Mouse (Mus musculus): ENCODE data around the gene Notch3. TPM values are rescaled to one million over a fixed set of nuclear protein-coding genes. Genes with fewer than 3 reads are reported as not detected.
"Not testable (repeated sequence)": the region's sequence is repeated elsewhere in the genome, so short reads cannot be mapped to it uniquely, and the experiment has no call there.

The Notch3 gene
- total RNA-seq (2014; fragmentation: Nextera tagmentation) (3.3 and 4.4 TPM in 2 replicates), total RNA-seq (2017) (0.16 and 0.17 TPM in 2 replicates), polyA plus RNA-seq (2012) (4.2 and 4.4 TPM in 2 replicates)

GRCm38 (mm10) chr17:32166687-32167086 is at the start of gene Notch3:
Gene Notch3, minus strand, starts transcription at chr17:32166852.
- H3K27me3 ChIP-seq (ENCODE audit: insufficient read depth, low read length) = peaks cover 29% of the 10 kb centered on the region
- no peaks in the 10 kb centered on the region for H3K36me3 ChIP-seq (replicated peaks)
- peak; percentile 56 for DNase-seq (ENCODE audit: low spot score)
- TF ChIP-seq TAL1 (conservative IDR thresholded peaks at IDR 0.05; ENCODE audit: low read depth, low read length) (no peak), CTCF (IDR thresholded peaks at IDR 0.05; ENCODE audit: low read depth, low read length) (no peak), GATA2 (IDR thresholded peaks at IDR 0.05; ENCODE audit: borderline replicate concordance, low read depth, low read length) (no peak), GATA1 (IDR thresholded peaks at IDR 0.05; ENCODE audit: borderline replicate concordance, low read length) (no peak), POLR2AphosphoS5 (IDR thresholded peaks at IDR 0.05; ENCODE audit: insufficient replicate concordance, low read depth, low read length) (no peak)
- H3K9me3 ChIP-seq (replicated peaks) = no peaks in the 10 kb centered on the region
- H3K4me3 ChIP-seq (ENCODE audit: low read depth, low read length) = peak within 1 kb of the TSS; percentile 71
- no peak for ATAC-seq (ENCODE audit: extremely low read depth, insufficient number of reproducible peaks, low FRiP score, poor library complexity, severe bottlenecking)
- peaks cover 61% of the 10 kb centered on the region for H3K4me1 ChIP-seq (ENCODE audit: insufficient read depth, low read depth, low read length)

- not testable (repeated sequence) for ATAC-seq (ENCODE audit: extremely low read depth, insufficient number of reproducible peaks, low FRiP score, poor library complexity, severe bottlenecking); H3K4me3 ChIP-seq (ENCODE audit: low read depth, low read length); H3K9me3 ChIP-seq (replicated peaks); H3K27me3 ChIP-seq (ENCODE audit: insufficient read depth, low read length); DNase-seq (ENCODE audit: low spot score); H3K4me1 ChIP-seq (ENCODE audit: insufficient read depth, low read depth, low read length)
- peaks cover 98% of the 10 kb centered on the region for H3K36me3 ChIP-seq (replicated peaks)
Observed at GRCm38 (mm10) chr17:32215587-32215986, 48.9 kb upstream of the Notch3 start.

- H3K9me3 ChIP-seq (replicated peaks) = not testable (repeated sequence)
Observed at GRCm38 (mm10) chr17:32211554-32211953, 44.9 kb upstream of the Notch3 start.

GRCm38 (mm10) chr17:32209752-32210151 is 43.1 kb upstream of the Notch3 start:
- Histone ChIP-seq H3K4me3 (ENCODE audit: low read depth, low read length) (no peak overlapping the region), H3K9me3 (replicated peaks) (no peaks in the 10 kb centered on the region), H3K4me1 (ENCODE audit: insufficient read depth, low read depth, low read length) (no peaks in the 10 kb centered on the region), H3K27me3 (ENCODE audit: insufficient read depth, low read length) (no peaks in the 10 kb centered on the region), H3K36me3 (replicated peaks) (peaks cover 99% of the 10 kb centered on the region)
- peak; percentile 57 for TF ChIP-seq CTCF (IDR thresholded peaks at IDR 0.05; ENCODE audit: low read depth, low read length)
- TF ChIP-seq GATA2 (IDR thresholded peaks at IDR 0.05; ENCODE audit: borderline replicate concordance, low read depth, low read length) = no peak
- DNase-seq (ENCODE audit: low spot score) = peak; percentile 44
- ATAC-seq (ENCODE audit: extremely low read depth, insufficient number of reproducible peaks, low FRiP score, poor library complexity, severe bottlenecking) = peak; percentile 28; the same call in 1 of the 2 replicates

More at GRCm38 (mm10) chr17:32211554-32211953, 44.9 kb upstream of the Notch3 start:
- peaks cover 100% of the 10 kb centered on the region for H3K36me3 ChIP-seq (replicated peaks)
- not testable (repeated sequence) for DNase-seq (ENCODE audit: low spot score); H3K27me3 ChIP-seq (ENCODE audit: insufficient read depth, low read length); H3K4me1 ChIP-seq (ENCODE audit: insufficient read depth, low read depth, low read length); ATAC-seq (ENCODE audit: extremely low read depth, insufficient number of reproducible peaks, low FRiP score, poor library complexity, severe bottlenecking); H3K4me3 ChIP-seq (ENCODE audit: low read depth, low read length)

- H3K9me3 ChIP-seq (replicated peaks) = no peaks in the 10 kb centered on the region
- no peak overlapping the region for H3K4me3 ChIP-seq (ENCODE audit: low read depth, low read length)
- H3K27me3 ChIP-seq (ENCODE audit: insufficient read depth, low read length) = no peaks in the 10 kb centered on the region
- H3K36me3 ChIP-seq (replicated peaks) = peaks cover 99% of the 10 kb centered on the region
- DNase-seq (ENCODE audit: low spot score) = no peak
- no peak for TF ChIP-seq TAL1 (conservative IDR thresholded peaks at IDR 0.05; ENCODE audit: low read depth, low read length)
- no peak for TF ChIP-seq POLR2AphosphoS5 (IDR thresholded peaks at IDR 0.05; ENCODE audit: insufficient replicate concordance, low read depth, low read length)
- TF ChIP-seq CTCF (IDR thresholded peaks at IDR 0.05; ENCODE audit: low read depth, low read length) = no peak
- peaks cover 2% of the 10 kb centered on the region; the same call in 1 of the 2 replicates for H3K4me1 ChIP-seq (ENCODE audit: insufficient read depth, low read depth, low read length)
- no peak for ATAC-seq (ENCODE audit: extremely low read depth, insufficient number of reproducible peaks, low FRiP score, poor library complexity, severe bottlenecking)
Observed at GRCm38 (mm10) chr17:32209144-32209543, 42.5 kb upstream of the Notch3 start.

- DNase-seq (ENCODE audit: low spot score) (no peak), ATAC-seq (ENCODE audit: extremely low read depth, insufficient number of reproducible peaks, low FRiP score, poor library complexity, severe bottlenecking) (no peak)
- Histone ChIP-seq H3K36me3 (replicated peaks) (peaks cover 99% of the 10 kb centered on the region), H3K27me3 (ENCODE audit: insufficient read depth, low read length) (no peaks in the 10 kb centered on the region), H3K4me3 (ENCODE audit: low read depth, low read length) (no peak overlapping the region), H3K4me1 (ENCODE audit: insufficient read depth, low read depth, low read length) (peaks cover 9% of the 10 kb centered on the region), H3K9me3 (replicated peaks) (no peaks in the 10 kb centered on the region)
- no peak for TF ChIP-seq TAL1 (conservative IDR thresholded peaks at IDR 0.05; ENCODE audit: low read depth, low read length)
- no peak for TF ChIP-seq CTCF (IDR thresholded peaks at IDR 0.05; ENCODE audit: low read depth, low read length)
- TF ChIP-seq POLR2AphosphoS5 (IDR thresholded peaks at IDR 0.05; ENCODE audit: insufficient replicate concordance, low read depth, low read length) = no peak
- TF ChIP-seq GATA2 (IDR thresholded peaks at IDR 0.05; ENCODE audit: borderline replicate concordance, low read depth, low read length) = no peak
- TF ChIP-seq GATA1 (IDR thresholded peaks at IDR 0.05; ENCODE audit: borderline replicate concordance, low read length) = no peak
Observed at GRCm38 (mm10) chr17:32207586-32208245, 41.1 kb upstream of the Notch3 start.

- Histone ChIP-seq H3K4me1 (ENCODE audit: insufficient read depth, low read depth, low read length) (peaks cover 33% of the 10 kb centered on the region), H3K27me3 (ENCODE audit: insufficient read depth, low read length) (no peaks in the 10 kb centered on the region), H3K36me3 (replicated peaks) (peaks cover 99% of the 10 kb centered on the region), H3K4me3 (ENCODE audit: low read depth, low read length) (no peak overlapping the region), H3K9me3 (replicated peaks) (no peaks in the 10 kb centered on the region)
- ATAC-seq (ENCODE audit: extremely low read depth, insufficient number of reproducible peaks, low FRiP score, poor library complexity, severe bottlenecking) (no peak), DNase-seq (ENCODE audit: low spot score) (no peak)
- TF ChIP-seq CTCF (IDR thresholded peaks at IDR 0.05; ENCODE audit: low read depth, low read length) (no peak), GATA1 (IDR thresholded peaks at IDR 0.05; ENCODE audit: borderline replicate concordance, low read length) (no peak), POLR2AphosphoS5 (IDR thresholded peaks at IDR 0.05; ENCODE audit: insufficient replicate concordance, low read depth, low read length) (no peak), GATA2 (IDR thresholded peaks at IDR 0.05; ENCODE audit: borderline replicate concordance, low read depth, low read length) (no peak), TAL1 (conservative IDR thresholded peaks at IDR 0.05; ENCODE audit: low read depth, low read length) (no peak)
Observed at GRCm38 (mm10) chr17:32205345-32205744, 38.7 kb upstream of the Notch3 start.

Data from G1E (cell line).